Mouse (Mus musculus) limb, embryonic 10.5 days (tissue): Measurements from ENCODE around the gene Prpsap1. TPM values are rescaled to one million over a fixed set of nuclear protein-coding genes. Genes with fewer than 3 reads are reported as not detected.
A peak's percentile ranks its signal among the peaks of the same experiment; 100 is the strongest.

Experiments used
- DNase-seq: peaks from one replicate; pipeline ENCODE4 v3.0.0-alpha.2; 2017; ENCODE audit warnings: low spot score
- H3K27ac ChIP-seq: fragments of 300-500 bp; sonication (generic); 2 replicates; pipeline ENCODE4 v1.5.1; 2016; ENCODE audit warnings: mild to moderate bottlenecking
- H3K27me3 ChIP-seq: fragments of 300-500 bp; sonication (generic); 2 replicates; pipeline ENCODE4 v1.6.1; 2016; ENCODE audit warnings: low read depth, mild to moderate bottlenecking; ENCODE audit not compliant: poor library complexity, severe bottlenecking
- H3K36me3 ChIP-seq: fragments of 300-500 bp; sonication (generic); 2 replicates; pipeline ENCODE4 v1.6.1; 2016; ENCODE audit warnings: mild to moderate bottlenecking, moderate library complexity
- H3K4me1 ChIP-seq: fragments of 300-500 bp; sonication (generic); 2 replicates; pipeline ENCODE4 v1.6.1; 2016
- H3K4me3 ChIP-seq: fragments of 300-500 bp; sonication (generic); 2 replicates; pipeline ENCODE4 v1.5.1; 2016; ENCODE audit warnings: mild to moderate bottlenecking, moderate library complexity
- H3K9me3 ChIP-seq: fragments of 300-500 bp; sonication (generic); replicated peaks from 2 replicates; pipeline ENCODE4 v1.6.1; 2016; ENCODE audit warnings: mild to moderate bottlenecking
- WGBS: fragments of 180-500 bp; shearing (Covaris S2); methylation state at CpG from one replicate; pipeline ENCODE4 v1.1.7; 2016; 5-methylcytosine and 5-hydroxymethylcytosine counted together
- polyA plus RNA-seq: library from polyadenylated mRNA; unstranded; fragments of >200 nt; fragmentation: Nextera tagmentation; extraction: Ambion mirVana; gene quantifications from 2 replicates; pipeline ENCODE4 v1.2.1, GENCODE M21; 2016

Gene Prpsap1
- polyA plus RNA-seq, 1 experiment from 2014 or later, result 209 TPM

GRCm38 (mm10) chr11:116434967-116435752 is 58.8 kb downstream of the Prpsap1 start:
- no peaks in the 10 kb centered on the region for H3K27me3 ChIP-seq
- peak overlapping the region; percentile 99 for H3K4me3 ChIP-seq
- H3K9me3 ChIP-seq, result no peaks in the 10 kb centered on the region
- H3K27ac ChIP-seq, result peak overlapping the region; percentile 98
- H3K36me3 ChIP-seq, result peaks cover 45% of the 10 kb centered on the region
- 58% methylated on average over 12 of the region's 12 CpGs for WGBS
- DNase-seq, result no peak
- peaks cover 45% of the 10 kb centered on the region for H3K4me1 ChIP-seq

- Histone ChIP-seq H3K27ac (peak overlapping the region; percentile 98), H3K4me3 (peak overlapping the region; percentile 99), H3K9me3 (no peaks in the 10 kb centered on the region), H3K4me1 (peaks cover 45% of the 10 kb centered on the region), H3K36me3 (peaks cover 38% of the 10 kb centered on the region), H3K27me3 (no peaks in the 10 kb centered on the region)
- peak; percentile 78 for DNase-seq
- WGBS, result under 1% methylated on average over 50 of the region's 67 CpGs
Observed at GRCm38 (mm10) chr11:116434287-116434966, 59.6 kb downstream of the Prpsap1 start.

GRCm38 (mm10) chr11:116433356-116434286 is 60.4 kb downstream of the Prpsap1 start, which contains the start of gene Ubald2:
TSS of gene Ubald2 (plus strand) at chr11:116434094.
- peak within 1 kb of the TSS; percentile 99 for H3K4me3 ChIP-seq
- H3K4me1 ChIP-seq, result peaks cover 47% of the 10 kb centered on the region
- peaks cover 31% of the 10 kb centered on the region for H3K36me3 ChIP-seq
- 2% methylated on average over 66 of the region's 66 CpGs for WGBS
- peak; percentile 98 for DNase-seq
- H3K27me3 ChIP-seq, result no peaks in the 10 kb centered on the region
- H3K9me3 ChIP-seq, result no peaks in the 10 kb centered on the region
- peak within 1 kb of the TSS; percentile 98 for H3K27ac ChIP-seq

- Histone ChIP-seq H3K27ac (peak overlapping the region; percentile 98), H3K27me3 (no peaks in the 10 kb centered on the region), H3K4me1 (peaks cover 47% of the 10 kb centered on the region), H3K36me3 (peaks cover 27% of the 10 kb centered on the region), H3K9me3 (no peaks in the 10 kb centered on the region), H3K4me3 (peak overlapping the region; percentile 99; the same call in 1 of the 2 replicates)
- 76% methylated on average over 8 of the region's 8 CpGs for WGBS
- no peak for DNase-seq
Observed at GRCm38 (mm10) chr11:116432593-116433355, 61.2 kb downstream of the Prpsap1 start.

GRCm38 (mm10) chr11:116432127-116432526 is 61.9 kb downstream of the Prpsap1 start:
- H3K4me1 ChIP-seq, result peaks cover 43% of the 10 kb centered on the region
- H3K4me3 ChIP-seq, result no peak overlapping the region
- no peaks in the 10 kb centered on the region for H3K27me3 ChIP-seq
- H3K36me3 ChIP-seq, result peaks cover 20% of the 10 kb centered on the region
- 75% methylated on average over 6 of the region's 6 CpGs for WGBS
- no peak for DNase-seq
- H3K9me3 ChIP-seq, result no peaks in the 10 kb centered on the region
- H3K27ac ChIP-seq, result 0 out of 2 replicates have a peak overlapping the region, but pooled peaks have one; percentile 3

- 57% methylated on average over 11 of the region's 11 CpGs for WGBS
- Histone ChIP-seq H3K27ac (0 out of 2 replicates have a peak overlapping the region, but pooled peaks have one; percentile 3), H3K4me1 (peaks cover 37% of the 10 kb centered on the region), H3K4me3 (no peak overlapping the region), H3K36me3 (peaks cover 14% of the 10 kb centered on the region), H3K27me3 (no peaks in the 10 kb centered on the region), H3K9me3 (no peaks in the 10 kb centered on the region)
- no peak for DNase-seq
Observed at GRCm38 (mm10) chr11:116431428-116432077, 62.4 kb downstream of the Prpsap1 start.

- 46% methylated on average over 22 of the region's 22 CpGs for WGBS
- no peaks in the 10 kb centered on the region for H3K27me3 ChIP-seq
- H3K4me3 ChIP-seq, result no peak overlapping the region
- DNase-seq, result no peak
- peaks cover 30% of the 10 kb centered on the region for H3K4me1 ChIP-seq
- peaks cover 8% of the 10 kb centered on the region for H3K36me3 ChIP-seq
- H3K9me3 ChIP-seq, result no peaks in the 10 kb centered on the region
- H3K27ac ChIP-seq, result no peak overlapping the region
Observed at GRCm38 (mm10) chr11:116430723-116431427, 63.1 kb downstream of the Prpsap1 start.

GRCm38 (mm10) chr11:116429862-116430613 is 64.0 kb downstream of the Prpsap1 start:
- whole genome bisulfite sequencing, result 91% methylated on average over 9 of the region's 9 CpGs

GRCm38 (mm10) chr11:116428872-116429859 is 64.8 kb downstream of the Prpsap1 start:
- no peaks in the 10 kb centered on the region for H3K36me3 ChIP-seq
- H3K9me3 ChIP-seq, result no peaks in the 10 kb centered on the region
- DNase-seq, result no peak
- 47% methylated on average over 13 of the region's 13 CpGs for WGBS
- H3K27me3 ChIP-seq, result no peaks in the 10 kb centered on the region
- peaks cover 19% of the 10 kb centered on the region for H3K4me1 ChIP-seq
- no peak overlapping the region for H3K4me3 ChIP-seq
- H3K27ac ChIP-seq, result 0 out of 2 replicates have a peak overlapping the region, but pooled peaks have one; percentile 15

More at GRCm38 (mm10) chr11:116429862-116430613, 64.0 kb downstream of the Prpsap1 start:
- DNase-seq, result no peak
- Histone ChIP-seq H3K4me1 (peaks cover 22% of the 10 kb centered on the region), H3K9me3 (no peaks in the 10 kb centered on the region), H3K27me3 (no peaks in the 10 kb centered on the region), H3K36me3 (no peaks in the 10 kb centered on the region), H3K4me3 (no peak overlapping the region), H3K27ac (no peak overlapping the region)
